In genomic region chr6:148315571-148316080, GRCm38 (mm10) we compare ENCODE assay signal across 20 mouse cellular contexts.
A peak's percentile ranks its signal among the peaks of the same experiment; 100 is the strongest.
DNase-seq lines count a peak whose midpoint lies in the region; ATAC-seq and TF ChIP-seq lines count a peak whose summit lies in the region.
"Had no signal": no experiment of that assay in that cellular context is flagged by ENCODE, and none has a peak within 500 bp of the region (broad histone marks: within the 10 kb centered on the region; RNA-seq: fewer than 3 reads in every experiment).

No protein-coding gene starts in this region.

- H3K9me3 ChIP-seq in embryonic facial prominence, embryonic 15.5 days (replicated peaks) = no peaks in the 10 kb centered on the region
- H3K9me3 ChIP-seq in embryonic facial prominence, embryonic 10.5 days = no peaks in the 10 kb centered on the region
- no peaks in the 10 kb centered on the region for H3K9me3 ChIP-seq in midbrain, embryonic 14.5 days (ENCODE audit: control insufficient read depth, low read length)
- H3K9me3 ChIP-seq: embryonic facial prominence, embryonic 12.5 days; forebrain, embryonic 13.5 days; forebrain, embryonic 15.5 days had no signal

- no peak for TF ChIP-seq CTCF in liver, adult 2 months (IDR thresholded peaks at IDR 0.05; ENCODE audit: low read depth, low read length)

- H3K79me2 ChIP-seq in liver, adult 2 months (ENCODE audit: control insufficient read depth, insufficient read depth, low read length) = no peaks in the 10 kb centered on the region

- DNase-seq in adrenal gland, adult 2 months = peak; percentile 19
- no peak for DNase-seq in adrenal gland, postnatal 36 days
- DNase-seq in embryonic facial prominence, embryonic 10.5 days (ENCODE audit: low spot score) = no peak
- DNase-seq in liver, adult 2 months (ENCODE audit: extremely low read depth, low read depth, low spot score) = peak; percentile 96
- DNase-seq in liver = no peak
- peak; percentile 41 for DNase-seq in gonadal fat pad, adult 2 months (ENCODE audit: low read depth)
- DNase-seq in midbrain, embryonic 14.5 days = no peak
- DNase-seq: adrenal gland, postnatal 14 days; cerebellum, adult 11-12 months; cerebellum, adult 2 months; cerebellum, adult 9-10 months; cerebellum, postnatal 10 days; cerebellum, postnatal 25 days; embryo, embryonic 11 days; forebrain, postnatal 0 days had no signal

- no peak overlapping the region for H3K9ac ChIP-seq in embryonic facial prominence, embryonic 15.5 days
- H3K9ac ChIP-seq in liver, adult 2 months (ENCODE audit: low read depth, low read length) = no peak overlapping the region
- no peak overlapping the region for H3K9ac ChIP-seq in midbrain, embryonic 14.5 days (replicated peaks; ENCODE audit: low read length)
- H3K9ac ChIP-seq: embryonic facial prominence, embryonic 12.5 days; forebrain, embryonic 13.5 days; forebrain, embryonic 15.5 days; forebrain, postnatal 0 days had no signal

- WGBS in embryonic facial prominence, embryonic 15.5 days = 64% methylated on average over 5 of the region's 5 CpGs
- WGBS in embryonic facial prominence, embryonic 10.5 days = 82% methylated on average over 5 of the region's 5 CpGs
- WGBS in liver, adult 2 months = 23% methylated on average over 5 of the region's 5 CpGs
- 89% methylated on average over 5 of the region's 5 CpGs for WGBS in midbrain, embryonic 14.5 days

- ATAC-seq in embryonic facial prominence, embryonic 15.5 days (ENCODE audit: insufficient number of reproducible peaks, low FRiP score, low TSS enrichment, low read depth) = no peak
- no peak for ATAC-seq in midbrain, embryonic 14.5 days (ENCODE audit: low FRiP score, low TSS enrichment)
- ATAC-seq: forebrain, embryonic 13.5 days; forebrain, embryonic 15.5 days; forebrain, postnatal 0 days had no signal

- peak overlapping the region; percentile 17; the same call in 1 of the 2 replicates for H3K27ac ChIP-seq in embryonic facial prominence, embryonic 15.5 days (replicated peaks)
- no peak overlapping the region for H3K27ac ChIP-seq in embryonic facial prominence, embryonic 10.5 days (replicated peaks)
- peak overlapping the region; percentile 44; the same call in 1 of the 2 replicates for H3K27ac ChIP-seq in liver, adult 2 months (replicated peaks; ENCODE audit: insufficient read depth, low read depth, low read length)
- H3K27ac ChIP-seq in midbrain, embryonic 14.5 days (replicated peaks; ENCODE audit: low read depth, low read length) = no peak overlapping the region
- H3K27ac ChIP-seq: embryonic facial prominence, embryonic 12.5 days; forebrain, embryonic 13.5 days; forebrain, embryonic 15.5 days had no signal

- no peak overlapping the region for H3K4me2 ChIP-seq in embryonic facial prominence, embryonic 15.5 days (replicated peaks)
- no peak overlapping the region for H3K4me2 ChIP-seq in midbrain, embryonic 14.5 days (ENCODE audit: low read length)
- H3K4me2 ChIP-seq: embryonic facial prominence, embryonic 12.5 days; forebrain, embryonic 13.5 days; forebrain, embryonic 15.5 days had no signal

- H3K36me3 ChIP-seq in embryonic facial prominence, embryonic 15.5 days = no peaks in the 10 kb centered on the region
- no peaks in the 10 kb centered on the region for H3K36me3 ChIP-seq in embryonic facial prominence, embryonic 10.5 days (replicated peaks)
- no peaks in the 10 kb centered on the region for H3K36me3 ChIP-seq in liver, adult 2 months (ENCODE audit: control insufficient read depth, insufficient read depth, low read length)
- no peaks in the 10 kb centered on the region for H3K36me3 ChIP-seq in midbrain, embryonic 14.5 days (ENCODE audit: control insufficient read depth, insufficient read depth, low read length)
- H3K36me3 ChIP-seq: embryonic facial prominence, embryonic 12.5 days; forebrain, embryonic 15.5 days had no signal

- no peak overlapping the region for H3K4me3 ChIP-seq in embryonic facial prominence, embryonic 15.5 days (replicated peaks)
- no peak overlapping the region for H3K4me3 ChIP-seq in embryonic facial prominence, embryonic 10.5 days
- no peak overlapping the region for H3K4me3 ChIP-seq in liver, adult 2 months (ENCODE audit: insufficient read depth, low read depth, low read length)
- H3K4me3 ChIP-seq in midbrain, embryonic 14.5 days (replicated peaks; ENCODE audit: low read depth, low read length) = no peak overlapping the region
- H3K4me3 ChIP-seq: embryonic facial prominence, embryonic 12.5 days; erythroblast, embryonic 14.5 days; forebrain, embryonic 13.5 days; forebrain, embryonic 15.5 days had no signal

- no peaks in the 10 kb centered on the region for H3K27me3 ChIP-seq in embryonic facial prominence, embryonic 15.5 days
- no peaks in the 10 kb centered on the region for H3K27me3 ChIP-seq in embryonic facial prominence, embryonic 10.5 days (replicated peaks; ENCODE audit: low read depth, poor library complexity, severe bottlenecking)
- H3K27me3 ChIP-seq in liver, adult 2 months (ENCODE audit: control insufficient read depth, insufficient read depth, low read length) = no peaks in the 10 kb centered on the region
- no peaks in the 10 kb centered on the region for H3K27me3 ChIP-seq in midbrain, embryonic 14.5 days (ENCODE audit: control insufficient read depth, insufficient read depth, low read length)
- H3K27me3 ChIP-seq: embryonic facial prominence, embryonic 12.5 days; forebrain, embryonic 13.5 days; forebrain, embryonic 15.5 days had no signal

- no peak for TF ChIP-seq POLR2A in liver, adult 2 months (IDR thresholded peaks at IDR 0.05; ENCODE audit: extremely low read depth, insufficient read depth, low read length)

- no peaks in the 10 kb centered on the region for H3K4me1 ChIP-seq in embryonic facial prominence, embryonic 15.5 days
- no peaks in the 10 kb centered on the region for H3K4me1 ChIP-seq in embryonic facial prominence, embryonic 10.5 days
- H3K4me1 ChIP-seq in liver, adult 2 months (ENCODE audit: control insufficient read depth, insufficient read depth, low read length) = peaks cover 5% of the 10 kb centered on the region; the same call in 1 of the 2 replicates
- no peaks in the 10 kb centered on the region for H3K4me1 ChIP-seq in midbrain, embryonic 14.5 days (ENCODE audit: control insufficient read depth, insufficient read depth, low read length)

Comparison
In these comparisons a context has a peak if more than half of its experiments do, and no peak if none do; other contexts are left out.
1. DNase-seq: peak in adrenal gland, adult 2 months (single experiment), liver, adult 2 months (single experiment) and gonadal fat pad, adult 2 months (single experiment); none in adrenal gland, postnatal 36 days (0 of 2), embryonic facial prominence, embryonic 10.5 days (single experiment), liver (single experiment) and midbrain, embryonic 14.5 days (single experiment).
2. H3K27ac ChIP-seq: peak in embryonic facial prominence, embryonic 15.5 days (single experiment) and liver, adult 2 months (single experiment); none in embryonic facial prominence, embryonic 10.5 days (single experiment) and midbrain, embryonic 14.5 days (single experiment).